9 mouse cellular contexts compared by ENCODE assay signal in genomic region chr5:21371920-21372319, GRCm38 (mm10). TPM values are rescaled to one million over a fixed set of nuclear protein-coding genes. Genes with fewer than 3 reads are reported as not detected.
A peak's percentile ranks its signal among the peaks of the same experiment; 100 is the strongest.
DNase-seq lines count a peak whose midpoint lies in the region; ATAC-seq lines count a peak whose summit lies in the region.
"Had no signal": no experiment of that assay in that cellular context is flagged by ENCODE, and none has a peak within 500 bp of the region (broad histone marks: within the 10 kb centered on the region; RNA-seq: fewer than 3 reads in every experiment).

No protein-coding gene starts in this region.

- no peak overlapping the region for H3K9ac ChIP-seq in kidney, embryonic 14.5 days (ENCODE audit: low read depth, low read length)
- no peak overlapping the region for H3K9ac ChIP-seq in embryonic facial prominence, embryonic 12.5 days
- H3K9ac ChIP-seq in hindbrain, embryonic 15.5 days, result peak overlapping the region; percentile 51
- peak overlapping the region; percentile 73 for H3K9ac ChIP-seq in midbrain, embryonic 13.5 days (replicated peaks)

- H3K4me1 ChIP-seq in kidney, embryonic 14.5 days (ENCODE audit: control insufficient read depth, insufficient read depth, low read length), result 0 out of 2 replicates have a peak, but pooled peaks cover 4% of the 10 kb centered on the region
- H3K4me1 ChIP-seq in embryonic facial prominence, embryonic 12.5 days, result 0 out of 2 replicates have a peak, but pooled peaks cover 6% of the 10 kb centered on the region
- H3K4me1 ChIP-seq in hindbrain, embryonic 15.5 days (replicated peaks), result peaks cover 18% of the 10 kb centered on the region
- peaks cover 10% of the 10 kb centered on the region for H3K4me1 ChIP-seq in midbrain, embryonic 13.5 days (replicated peaks)

- peak overlapping the region; percentile 79; the same call in 1 of the 2 replicates for H3K4me2 ChIP-seq in kidney, embryonic 14.5 days (replicated peaks; ENCODE audit: low read depth, low read length)
- H3K4me2 ChIP-seq in embryonic facial prominence, embryonic 12.5 days (replicated peaks), result peak overlapping the region; percentile 94
- peak overlapping the region; percentile 85 for H3K4me2 ChIP-seq in hindbrain, embryonic 15.5 days
- H3K4me2 ChIP-seq in midbrain, embryonic 13.5 days (replicated peaks), result peak overlapping the region; percentile 91

- peaks cover 21% of the 10 kb centered on the region for H3K27me3 ChIP-seq in kidney, embryonic 14.5 days (ENCODE audit: control insufficient read depth, insufficient read depth, low read length)
- H3K27me3 ChIP-seq in embryonic facial prominence, embryonic 12.5 days, result peaks cover 16% of the 10 kb centered on the region
- H3K27me3 ChIP-seq in hindbrain, embryonic 15.5 days, result no peaks in the 10 kb centered on the region
- no peaks in the 10 kb centered on the region for H3K27me3 ChIP-seq in midbrain, embryonic 13.5 days

- DNase-seq in kidney, postnatal 14 days, result no peak
- DNase-seq in layer of hippocampus, adult 8-10 months (ENCODE audit: low spot score in 2 of 2), result no peak
- DNase-seq in thymus, postnatal 36 days, result no peak
- DNase-seq in kidney, adult 8-10 months, result no peak

- WGBS in kidney, embryonic 14.5 days, result 53% methylated on average over 5 of the region's 5 CpGs
- WGBS in embryonic facial prominence, embryonic 12.5 days, result 33% methylated on average over 5 of the region's 5 CpGs
- 34% methylated on average over 5 of the region's 5 CpGs for WGBS in hindbrain, embryonic 15.5 days
- WGBS in midbrain, embryonic 13.5 days, result 30% methylated on average over 5 of the region's 5 CpGs

- no peak overlapping the region for H3K4me3 ChIP-seq in kidney, embryonic 14.5 days (ENCODE audit: low read length)
- H3K4me3 ChIP-seq in embryonic facial prominence, embryonic 12.5 days, result peak overlapping the region; percentile 44; the same call in 1 of the 2 replicates
- peak overlapping the region; percentile 49 for H3K4me3 ChIP-seq in hindbrain, embryonic 15.5 days
- H3K4me3 ChIP-seq in midbrain, embryonic 13.5 days (replicated peaks), result peak overlapping the region; percentile 54

- no peaks in the 10 kb centered on the region for H3K36me3 ChIP-seq in kidney, embryonic 14.5 days (ENCODE audit: control insufficient read depth, insufficient read depth, low read length)
- H3K36me3 ChIP-seq in embryonic facial prominence, embryonic 12.5 days, result no peaks in the 10 kb centered on the region
- H3K36me3 ChIP-seq in hindbrain, embryonic 15.5 days, result no peaks in the 10 kb centered on the region
- no peaks in the 10 kb centered on the region for H3K36me3 ChIP-seq in midbrain, embryonic 13.5 days

- H3K27ac ChIP-seq in kidney, embryonic 14.5 days (ENCODE audit: low read depth, low read length), result no peak overlapping the region
- H3K27ac ChIP-seq in embryonic facial prominence, embryonic 12.5 days, result no peak overlapping the region
- no peak overlapping the region for H3K27ac ChIP-seq in hindbrain, embryonic 15.5 days (replicated peaks)
- no peak overlapping the region for H3K27ac ChIP-seq in midbrain, embryonic 13.5 days

- ATAC-seq in kidney, embryonic 14.5 days (ENCODE audit: low FRiP score, low TSS enrichment), result no peak
- no peak for ATAC-seq in embryonic facial prominence, embryonic 12.5 days (ENCODE audit: insufficient number of reproducible peaks, insufficient read depth, low FRiP score, low TSS enrichment)
- ATAC-seq in hindbrain, embryonic 15.5 days (ENCODE audit: low FRiP score, low read depth), result 0 out of 2 replicates have a peak, but pooled peaks have one; percentile 50
- ATAC-seq in midbrain, embryonic 13.5 days, result peak; percentile 61

- H3K9me3 ChIP-seq in kidney, embryonic 14.5 days (ENCODE audit: control insufficient read depth, low read length), result no peaks in the 10 kb centered on the region
- H3K9me3 ChIP-seq in embryonic facial prominence, embryonic 12.5 days, result no peaks in the 10 kb centered on the region
- H3K9me3 ChIP-seq in hindbrain, embryonic 15.5 days, result no peaks in the 10 kb centered on the region
- no peaks in the 10 kb centered on the region for H3K9me3 ChIP-seq in midbrain, embryonic 13.5 days

RNA-seq across cellular contexts. Expression of gene Fgl2, which starts 0.5 kb away (rescaled TPM):
- polyA plus RNA-seq in kidney, embryonic 14.5 days (2014; fragmentation: Nextera tagmentation; extraction: Ambion mirVana), result 0.87 and 0.94 TPM in 2 replicates
- 0.64 and 0.81 TPM in 2 replicates for polyA plus RNA-seq in embryonic facial prominence, embryonic 12.5 days (2016; fragmentation: Nextera tagmentation; extraction: Ambion mirVana)
- polyA plus RNA-seq in hindbrain, embryonic 15.5 days (2015; fragmentation: Nextera tagmentation; extraction: Ambion mirVana), result 4.5 and 5.1 TPM in 2 replicates
- 1.2 and 2.3 TPM in 2 replicates for polyA plus RNA-seq in midbrain, embryonic 13.5 days (2015; fragmentation: Nextera tagmentation; extraction: Ambion mirVana)
- 1 to 10 TPM; 2.2 to 5.3 (median 3.4) TPM for total RNA-seq in layer of hippocampus, adult 8-10 months (2022)

RNA-seq across cellular contexts. Expression of gene Ccdc146, which starts 52.6 kb away (rescaled TPM):
- polyA plus RNA-seq in kidney, embryonic 14.5 days (2014; fragmentation: Nextera tagmentation; extraction: Ambion mirVana), result 0.14 TPM in 1 of 2 replicates, not detected in the other
- not detected in 2 replicates for polyA plus RNA-seq in embryonic facial prominence, embryonic 12.5 days (2016; fragmentation: Nextera tagmentation; extraction: Ambion mirVana)
- 1.0 and 1.2 TPM in 2 replicates for polyA plus RNA-seq in hindbrain, embryonic 15.5 days (2015; fragmentation: Nextera tagmentation; extraction: Ambion mirVana)
- 0.22 and 0.62 TPM in 2 replicates for polyA plus RNA-seq in midbrain, embryonic 13.5 days (2015; fragmentation: Nextera tagmentation; extraction: Ambion mirVana)
- 1 to 10 TPM in 2 of 4 experiments, under 1 TPM in 2; 0.43 to 1.7 (median 0.81) TPM for total RNA-seq in layer of hippocampus, adult 8-10 months (2022)
- polyA plus RNA-seq: large intestine, adult 2 months had no signal

RNA-seq across cellular contexts. Expression of gene Fam185a, which starts 52.8 kb away (rescaled TPM):
- 5.8 and 7.4 TPM in 2 replicates for polyA plus RNA-seq in kidney, embryonic 14.5 days (2014; fragmentation: Nextera tagmentation; extraction: Ambion mirVana)
- polyA plus RNA-seq in embryonic facial prominence, embryonic 12.5 days (2016; fragmentation: Nextera tagmentation; extraction: Ambion mirVana), result 5.3 and 5.7 TPM in 2 replicates
- polyA plus RNA-seq in hindbrain, embryonic 15.5 days (2015; fragmentation: Nextera tagmentation; extraction: Ambion mirVana), result 9.0 and 9.3 TPM in 2 replicates
- 4.7 and 5.0 TPM in 2 replicates for polyA plus RNA-seq in midbrain, embryonic 13.5 days (2015; fragmentation: Nextera tagmentation; extraction: Ambion mirVana)
- total RNA-seq in layer of hippocampus, adult 8-10 months (2022), result 10 to 100 TPM; 12.3 to 14.9 (median 14.8) TPM

Comparison
In these comparisons a context has a peak if more than half of its experiments do, and no peak if none do; other contexts are left out.
1. ATAC-seq: peak in hindbrain, embryonic 15.5 days (single experiment) and midbrain, embryonic 13.5 days (single experiment); none in kidney, embryonic 14.5 days (single experiment) and embryonic facial prominence, embryonic 12.5 days (single experiment).
2. H3K9ac ChIP-seq: peak in hindbrain, embryonic 15.5 days (single experiment) and midbrain, embryonic 13.5 days (single experiment); none in kidney, embryonic 14.5 days (single experiment) and embryonic facial prominence, embryonic 12.5 days (single experiment).
3. Peak in every context shown above with its lines, with median percentiles within 50 percentile points of each other: H3K4me2 ChIP-seq.